Mouse (Mus musculus) forebrain, embryonic 12.5 days (tissue): ENCODE measurements around the gene Gm42420. TPM values are rescaled to one million over a fixed set of nuclear protein-coding genes. Genes with fewer than 3 reads are reported as not detected.

Experiments used
- ATAC-seq: fragments of 200-750 bp; cut with Nextera tagmentation; 2 replicates; pipeline ENCODE4 v1.8.0; 2017; ENCODE audit warnings: moderate TSS enrichment; ENCODE audit not compliant: low FRiP score
- H3K27ac ChIP-seq: fragments of 300-500 bp; sonication (generic); 2 replicates; pipeline ENCODE4 v1.5.1; 2016; ENCODE audit warnings: mild to moderate bottlenecking
- H3K27me3 ChIP-seq: fragments of 300-500 bp; sonication (generic); 2 replicates; pipeline ENCODE4 v1.6.1; 2016; ENCODE audit warnings: mild to moderate bottlenecking
- H3K36me3 ChIP-seq: fragments of 300-500 bp; sonication (generic); replicated peaks from 2 replicates; pipeline ENCODE4 v1.6.1; 2016; ENCODE audit warnings: mild to moderate bottlenecking
- H3K4me1 ChIP-seq: fragments of 300-500 bp; sonication (generic); 2 replicates; pipeline ENCODE4 v1.6.1; 2016
- H3K4me2 ChIP-seq: fragments of 300-500 bp; sonication (generic); 2 replicates; pipeline ENCODE4 v1.6.1; 2016; ENCODE audit warnings: mild to moderate bottlenecking, moderate library complexity
- H3K4me3 ChIP-seq: fragments of 300-500 bp; sonication (generic); replicated peaks from 2 replicates; pipeline ENCODE4 v1.5.1; 2016; ENCODE audit warnings: mild to moderate bottlenecking
- H3K9ac ChIP-seq: fragments of 300-500 bp; sonication (generic); 2 replicates; pipeline ENCODE4 v1.6.1; 2016; ENCODE audit warnings: mild to moderate bottlenecking
- H3K9me3 ChIP-seq: fragments of 300-500 bp; sonication (generic); 2 replicates; pipeline ENCODE4 v1.6.1; 2016
- WGBS: fragments of 180-500 bp; shearing (Covaris S2); methylation state at CpG from one replicate; pipeline ENCODE4 v1.1.7; 2016; 5-methylcytosine and 5-hydroxymethylcytosine counted together
- polyA plus RNA-seq: library from polyadenylated mRNA; unstranded; fragments of >200 nt; fragmentation: Nextera tagmentation; extraction: Ambion mirVana; gene quantifications from 2 replicates; pipeline ENCODE4 v1.2.1, GENCODE M21; 2016

The Gm42420 gene
- polyA plus RNA-seq, 1 experiment from 2014 or later: 1.7 TPM

DNA sequence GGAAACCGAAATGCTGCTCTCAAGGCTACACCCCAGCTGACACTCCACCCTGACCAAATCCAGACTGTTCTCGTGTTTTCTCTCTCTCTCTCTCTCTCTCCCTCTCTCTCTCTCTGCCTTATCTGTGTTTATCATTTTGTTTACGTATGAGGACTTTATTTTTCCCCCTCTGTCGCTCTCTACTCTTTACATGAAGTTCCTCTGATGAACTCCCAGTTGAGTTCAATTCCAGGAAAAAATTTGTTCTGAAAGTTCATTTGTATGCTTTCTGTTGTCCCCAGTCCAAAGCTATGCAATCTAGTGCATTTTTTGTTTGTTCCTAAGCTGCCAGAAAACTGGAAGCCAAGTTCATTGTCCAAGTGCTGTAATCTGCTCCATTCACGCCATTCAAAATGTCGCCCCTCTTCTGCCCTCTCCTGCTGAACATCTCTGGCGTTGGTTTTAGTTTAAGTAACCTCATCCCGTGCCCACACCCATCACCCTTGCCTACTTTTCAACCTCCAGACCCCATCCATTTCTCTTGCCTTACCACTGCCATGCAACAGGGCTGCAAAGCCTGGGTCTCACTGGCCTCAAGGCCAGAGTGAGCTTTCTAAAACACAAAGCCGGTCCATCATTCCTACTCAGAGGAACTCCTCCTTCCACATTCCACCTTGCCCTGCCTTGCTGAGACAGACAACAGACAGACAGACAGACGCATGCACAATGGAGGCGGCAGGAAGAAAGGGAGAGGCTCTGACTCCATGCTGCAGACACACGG lies 30.5 kb upstream of the Gm42420 start:
- peaks cover 15% of the 10 kb centered on the region for H3K36me3 ChIP-seq
- H3K9ac ChIP-seq: peak overlapping the region; percentile 4; the same call in 1 of the 2 replicates
- H3K4me2 ChIP-seq: peak overlapping the region; percentile 69
- H3K4me3 ChIP-seq: peak overlapping the region; percentile 91; the same call in 1 of the 2 replicates
- no peak for ATAC-seq
- 63% methylated on average over 11 of the region's 12 CpGs for WGBS
- no peak overlapping the region for H3K27ac ChIP-seq
- no peaks in the 10 kb centered on the region for H3K27me3 ChIP-seq
- H3K9me3 ChIP-seq: no peaks in the 10 kb centered on the region
- peaks cover 60% of the 10 kb centered on the region for H3K4me1 ChIP-seq

DNA sequence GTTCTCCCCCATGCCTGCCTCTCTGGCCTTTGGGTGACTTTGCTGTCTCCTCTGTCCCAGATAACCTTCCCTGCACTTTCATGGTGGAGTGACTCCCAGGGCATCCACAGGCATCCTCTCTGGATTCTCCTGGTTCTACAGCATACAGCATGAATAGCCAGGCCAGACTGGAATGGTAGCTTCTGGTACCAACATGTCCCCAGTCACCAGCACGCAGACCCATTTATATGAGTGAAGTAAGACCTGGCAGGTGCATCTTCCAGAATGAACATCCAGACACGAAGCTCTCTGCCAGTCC lies 30.0 kb upstream of the Gm42420 start:
- no peak for ATAC-seq
- Histone ChIP-seq H3K27ac (no peak overlapping the region), H3K4me2 (peak overlapping the region; percentile 69), H3K27me3 (no peaks in the 10 kb centered on the region), H3K36me3 (peaks cover 15% of the 10 kb centered on the region), H3K4me1 (peaks cover 60% of the 10 kb centered on the region), H3K9me3 (no peaks in the 10 kb centered on the region), H3K9ac (peak overlapping the region; percentile 4; the same call in 1 of the 2 replicates), H3K4me3 (peak overlapping the region; percentile 91; the same call in 1 of the 2 replicates)
- WGBS: 84% methylated on average over 2 of the region's 2 CpGs

DNA sequence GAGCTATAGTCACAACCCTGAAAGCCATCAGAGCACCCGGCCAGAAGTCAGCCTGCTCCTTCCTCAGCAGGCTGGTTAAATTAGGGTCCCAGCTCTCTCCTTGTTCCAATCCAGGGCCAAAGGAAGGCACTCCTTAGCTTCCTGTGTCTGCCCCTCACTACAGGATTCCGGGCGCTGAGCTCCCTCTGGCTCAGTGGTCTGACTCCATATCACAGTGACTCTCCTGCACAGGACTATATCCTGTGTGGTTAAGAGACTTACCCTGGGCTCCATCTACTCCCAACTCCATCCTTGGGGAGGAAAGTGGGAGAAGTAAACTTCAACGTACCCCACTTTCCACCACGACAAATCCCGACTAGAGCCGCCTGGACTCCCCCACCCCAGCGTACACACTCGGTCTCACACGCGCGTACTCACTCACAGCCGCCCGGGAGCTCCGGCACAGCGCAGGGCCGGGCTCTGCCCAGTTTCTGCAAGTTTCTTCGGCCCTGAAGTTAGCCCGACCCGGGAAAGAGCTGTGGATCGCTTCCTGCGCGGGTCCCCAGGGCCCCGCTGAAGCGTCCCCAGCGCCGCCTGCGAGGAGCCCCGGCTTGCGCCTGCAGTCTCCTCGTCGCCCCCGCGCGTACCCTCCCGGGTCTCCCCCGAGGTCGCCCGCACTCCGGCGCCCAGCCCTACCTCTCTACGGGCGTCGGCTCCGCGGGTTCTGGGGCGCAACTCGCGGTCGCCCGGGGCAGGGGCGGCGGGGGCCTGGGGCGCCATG lies 28.5 kb upstream of the Gm42420 start:
- Histone ChIP-seq H3K4me1 (peaks cover 58% of the 10 kb centered on the region), H3K36me3 (peaks cover 6% of the 10 kb centered on the region), H3K9me3 (no peaks in the 10 kb centered on the region), H3K9ac (peak overlapping the region; percentile 96), H3K4me2 (peak overlapping the region; percentile 69), H3K27ac (peak overlapping the region; percentile 95), H3K27me3 (no peaks in the 10 kb centered on the region), H3K4me3 (peak overlapping the region; percentile 91)
- ATAC-seq: peak; percentile 70
- under 1% methylated on average over 33 of the region's 54 CpGs for WGBS

DNA sequence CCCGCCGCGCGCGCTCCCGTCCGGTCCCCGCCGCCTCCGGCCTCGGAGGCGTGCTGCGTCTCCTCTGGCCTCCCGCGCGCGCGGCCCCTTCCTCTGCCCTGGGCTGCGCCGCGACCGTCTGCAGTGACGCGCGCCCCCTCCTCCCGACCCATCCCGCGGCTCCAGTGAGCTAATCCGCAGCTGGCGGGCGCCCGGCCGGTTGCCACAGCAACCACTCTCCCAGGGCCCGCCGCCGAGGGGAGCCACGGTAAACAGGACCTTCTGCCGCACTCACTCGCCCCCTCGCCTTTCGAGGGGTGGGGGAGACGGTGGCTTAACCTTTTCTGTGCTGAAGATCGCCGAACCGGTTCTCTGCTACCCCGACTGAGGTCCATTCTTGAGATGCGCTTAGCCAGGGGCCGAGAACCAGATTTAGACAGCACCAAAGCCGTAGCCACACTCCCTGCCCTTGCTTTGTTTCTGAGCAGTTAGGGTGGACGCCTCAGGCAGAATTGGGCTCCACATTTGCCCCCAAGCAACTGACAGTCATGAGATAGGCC lies 27.8 kb upstream of the Gm42420 start, which contains the start of gene Dennd2a:
Dennd2a (minus strand) TSS at position 145 of the 539 bp plus-strand sequence.
- WGBS: 0% methylated on average over 35 of the region's 50 CpGs
- Histone ChIP-seq H3K36me3 (peaks cover 6% of the 10 kb centered on the region; the same call in 1 of the 2 replicates), H3K9me3 (no peaks in the 10 kb centered on the region), H3K27me3 (no peaks in the 10 kb centered on the region), H3K4me3 (peak within 1 kb of the TSS; percentile 91), H3K27ac (peak within 1 kb of the TSS; percentile 95), H3K9ac (peak within 1 kb of the TSS; percentile 96), H3K4me2 (peak within 1 kb of the TSS; percentile 69), H3K4me1 (peaks cover 53% of the 10 kb centered on the region)
- peak; percentile 96 for ATAC-seq

DNA sequence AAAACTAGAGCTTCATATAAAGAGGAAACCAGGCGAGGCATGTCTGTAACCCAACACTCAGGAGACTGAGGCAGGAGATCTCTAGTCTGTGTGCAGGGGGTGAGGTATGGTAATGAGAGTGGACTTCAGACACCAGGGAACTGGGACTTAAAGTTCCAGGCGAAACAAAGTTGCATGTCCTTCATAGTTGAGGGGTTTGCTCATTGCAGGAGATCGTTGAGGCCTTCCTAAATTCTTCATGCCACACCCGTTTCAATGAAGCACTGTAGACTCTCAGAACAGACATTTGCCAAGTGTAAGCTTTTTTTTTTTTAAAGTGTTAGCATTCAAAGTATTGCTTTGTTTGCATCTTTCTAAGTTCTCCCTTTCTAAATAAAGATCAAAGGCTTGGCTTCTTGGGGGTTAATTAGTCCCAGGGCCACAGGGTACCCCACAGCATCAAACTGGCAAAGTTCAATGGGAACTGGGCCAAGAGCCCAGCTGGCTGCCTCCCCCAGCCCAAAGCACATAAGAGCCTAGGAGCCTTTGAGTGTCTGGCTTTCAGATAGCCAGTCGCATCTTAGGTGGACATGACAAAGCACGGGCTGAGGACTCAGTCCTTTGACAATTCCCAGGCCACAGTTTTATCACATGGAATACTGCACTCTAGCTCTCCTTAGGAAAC lies 26.1 kb upstream of the Gm42420 start:
- peak overlapping the region; percentile 2; the same call in 1 of the 2 replicates for H3K27ac ChIP-seq
- peaks cover 45% of the 10 kb centered on the region for H3K4me1 ChIP-seq
- no peak for ATAC-seq
- 41% methylated on average over 6 of the region's 6 CpGs for WGBS
- H3K9ac ChIP-seq: no peak overlapping the region
- H3K36me3 ChIP-seq: no peaks in the 10 kb centered on the region
- H3K27me3 ChIP-seq: no peaks in the 10 kb centered on the region
- no peak overlapping the region for H3K4me2 ChIP-seq
- no peaks in the 10 kb centered on the region for H3K9me3 ChIP-seq
- no peak overlapping the region for H3K4me3 ChIP-seq

DNA sequence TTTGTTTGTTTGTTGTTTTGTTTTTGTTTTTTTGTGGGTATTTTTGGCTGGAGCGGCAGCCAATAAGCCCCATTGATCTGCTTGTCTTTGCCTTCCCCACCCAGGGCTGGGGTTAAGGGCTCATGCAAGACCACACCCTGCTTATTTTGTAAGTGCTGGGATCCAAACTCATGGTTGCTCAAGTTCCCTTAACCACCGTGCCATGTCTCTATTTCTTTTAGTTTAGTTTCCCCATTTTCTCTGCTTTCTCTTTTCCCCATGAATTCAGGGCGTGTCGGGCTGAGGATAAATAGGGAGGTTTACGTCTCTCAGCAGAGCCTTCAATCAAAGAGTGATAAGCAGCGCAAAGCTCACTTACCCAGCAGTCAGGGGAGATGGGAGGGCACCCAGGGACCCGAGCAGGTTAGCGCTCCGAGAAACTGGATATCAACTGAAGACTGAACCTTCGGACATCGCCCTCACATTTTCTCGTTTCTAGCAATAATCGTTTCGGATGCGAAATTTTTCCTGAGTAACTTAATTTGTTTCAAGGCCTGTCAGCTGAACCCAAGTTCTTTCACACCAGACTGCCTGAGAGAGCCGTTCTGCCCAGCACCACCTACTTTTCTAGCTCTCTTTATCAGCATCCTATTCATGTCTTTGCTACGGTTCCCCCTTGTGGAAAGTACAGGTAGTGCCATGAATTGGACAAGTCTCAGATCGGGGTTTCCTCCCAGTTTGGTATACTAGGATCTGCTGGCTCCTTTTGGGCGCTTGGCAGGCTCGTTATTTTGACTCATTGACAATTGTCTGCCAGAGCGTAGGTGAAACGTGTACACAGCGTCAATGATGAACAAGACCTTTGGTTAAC lies 23.2 kb upstream of the Gm42420 start:
- ATAC-seq: no peak; the same call in 1 of the 2 replicates
- Histone ChIP-seq H3K4me2 (peak overlapping the region; percentile 2), H3K27ac (no peak overlapping the region)

DNA sequence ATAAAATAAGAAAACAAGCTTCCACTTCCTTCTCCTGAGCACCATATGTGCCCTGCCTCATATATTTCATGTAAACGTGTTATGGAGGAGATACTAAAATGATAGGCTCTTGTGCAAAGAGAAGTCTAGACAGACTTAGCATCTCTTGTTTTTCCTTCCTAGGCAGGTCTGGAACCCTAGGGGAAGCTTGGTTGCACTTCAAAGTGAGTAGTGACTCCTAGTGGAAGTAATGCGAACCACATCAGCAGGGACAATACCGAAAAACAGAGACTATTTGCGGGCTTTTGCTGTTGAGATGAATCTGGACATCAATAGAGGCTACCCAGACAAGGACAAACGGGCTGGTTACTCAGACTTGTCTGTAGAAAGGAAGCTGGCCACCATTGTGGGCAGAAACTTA lies 18.0 kb upstream of the Gm42420 start:
- H3K9ac ChIP-seq: no peak overlapping the region
- no peaks in the 10 kb centered on the region for H3K36me3 ChIP-seq
- 0 out of 2 replicates have a peak, but pooled peaks cover 2% of the 10 kb centered on the region for H3K27me3 ChIP-seq
- H3K4me3 ChIP-seq: no peak overlapping the region
- H3K27ac ChIP-seq: no peak overlapping the region
- ATAC-seq: no peak
- H3K4me1 ChIP-seq: no peaks in the 10 kb centered on the region
- H3K9me3 ChIP-seq: no peaks in the 10 kb centered on the region
- 14% methylated on average over 5 of the region's 5 CpGs for WGBS
- no peak overlapping the region for H3K4me2 ChIP-seq

More for the DNA sequence above, 23.2 kb upstream of the Gm42420 start:
- Histone ChIP-seq H3K27me3 (no peaks in the 10 kb centered on the region), H3K4me1 (peaks cover 21% of the 10 kb centered on the region), H3K9me3 (no peaks in the 10 kb centered on the region), H3K36me3 (no peaks in the 10 kb centered on the region), H3K4me3 (no peak overlapping the region), H3K9ac (no peak overlapping the region)
- 21% methylated on average over 23 of the region's 23 CpGs for WGBS

DNA sequence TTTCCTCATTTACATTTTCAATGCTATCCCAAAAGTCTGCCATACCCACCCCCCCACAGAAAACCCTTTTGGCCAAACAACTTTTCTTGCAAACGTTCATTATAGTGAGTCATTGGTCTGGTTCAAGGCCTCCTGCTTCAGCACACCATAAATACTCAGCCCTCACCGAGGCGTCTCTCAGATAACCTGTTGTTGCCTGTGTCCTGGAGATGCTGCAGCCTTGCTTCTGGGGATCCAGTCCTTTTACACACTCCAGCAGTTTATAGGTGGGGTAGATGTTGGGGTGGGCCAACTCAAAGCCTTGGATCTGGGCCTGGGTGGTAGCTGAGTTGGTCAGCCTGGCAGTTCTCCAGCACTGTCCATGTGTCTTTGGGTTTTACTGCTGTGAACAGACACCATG lies 15.1 kb upstream of the Gm42420 start:
- ATAC-seq: no peak
- no peak overlapping the region for H3K4me2 ChIP-seq
- H3K4me3 ChIP-seq: no peak overlapping the region
- 0 out of 2 replicates have a peak, but pooled peaks cover 2% of the 10 kb centered on the region for H3K27me3 ChIP-seq
- no peak overlapping the region for H3K27ac ChIP-seq
- H3K9me3 ChIP-seq: no peaks in the 10 kb centered on the region
- WGBS: 82% methylated on average over 3 of the region's 3 CpGs
- no peak overlapping the region for H3K9ac ChIP-seq
- H3K36me3 ChIP-seq: no peaks in the 10 kb centered on the region
- H3K4me1 ChIP-seq: peaks cover 13% of the 10 kb centered on the region

DNA sequence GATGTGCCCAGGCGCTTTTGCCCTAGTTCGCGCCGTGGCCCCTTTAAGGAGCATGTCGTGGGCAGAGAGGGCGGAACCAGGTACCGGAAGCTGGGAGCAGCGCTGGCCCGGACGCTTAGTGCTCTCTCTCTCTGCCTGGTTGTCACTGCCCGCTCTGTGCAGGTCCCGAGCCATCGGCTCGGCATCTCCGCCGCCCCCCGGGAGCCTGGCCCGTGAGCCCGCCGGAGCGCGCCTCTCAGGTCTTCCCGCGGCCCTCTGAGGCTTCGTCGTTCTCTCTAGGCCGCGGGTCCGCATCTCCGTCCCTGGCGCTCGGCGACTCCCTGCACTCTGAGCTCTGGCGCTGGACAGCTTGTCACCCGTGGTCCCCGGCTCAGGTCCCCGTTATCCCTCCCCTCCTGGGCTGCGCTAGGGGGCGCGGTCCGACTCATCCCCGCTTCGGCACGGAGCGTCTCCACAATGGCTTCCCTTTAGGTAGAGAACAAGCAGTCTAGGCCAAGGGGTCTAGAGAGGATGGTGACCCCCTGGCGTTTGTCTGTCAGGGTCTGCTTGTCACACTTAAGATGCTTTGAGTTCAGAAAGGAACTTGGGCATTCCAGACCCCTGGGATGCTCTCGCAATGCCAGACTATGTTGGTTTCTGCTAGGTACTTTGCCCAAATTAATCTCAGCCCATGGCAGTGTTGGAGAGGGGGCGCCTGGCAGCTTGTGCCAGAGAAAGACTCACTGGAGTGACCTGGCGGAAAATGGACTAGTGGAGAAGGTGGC lies 11.6 kb upstream of the Gm42420 start, which contains the start of gene Adck2:
Adck2 (plus strand) TSS at position 83 of the 764 bp plus-strand sequence.
- H3K27ac ChIP-seq: peak within 1 kb of the TSS; percentile 95
- ATAC-seq: peak; percentile 97
- H3K36me3 ChIP-seq: peaks cover 8% of the 10 kb centered on the region
- WGBS: under 1% methylated on average over 46 of the region's 49 CpGs
- H3K27me3 ChIP-seq: no peaks in the 10 kb centered on the region
- H3K4me1 ChIP-seq: peaks cover 13% of the 10 kb centered on the region
- peak within 1 kb of the TSS; percentile 75 for H3K9ac ChIP-seq
- H3K9me3 ChIP-seq: no peaks in the 10 kb centered on the region
- H3K4me2 ChIP-seq: peak within 1 kb of the TSS; percentile 80
- H3K4me3 ChIP-seq: peak within 1 kb of the TSS; percentile 77

DNA sequence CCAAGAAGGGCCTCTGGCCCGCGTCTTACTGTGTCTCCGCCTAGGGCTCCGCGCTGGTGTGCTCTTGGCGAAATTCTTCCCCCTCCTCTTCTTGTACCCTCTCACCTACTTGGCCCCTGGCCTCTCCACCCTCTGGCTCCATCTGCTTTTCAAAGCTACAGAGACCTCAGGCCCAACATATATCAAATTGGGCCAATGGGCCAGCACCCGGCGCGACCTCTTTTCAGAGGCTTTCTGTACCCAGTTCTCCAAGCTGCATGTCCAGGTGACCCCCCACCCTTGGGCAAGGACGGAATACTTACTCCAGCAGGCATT lies 11.0 kb upstream of the Gm42420 start:
- Histone ChIP-seq H3K36me3 (peaks cover 13% of the 10 kb centered on the region), H3K4me1 (peaks cover 13% of the 10 kb centered on the region), H3K27me3 (no peaks in the 10 kb centered on the region), H3K4me2 (peak overlapping the region; percentile 80), H3K4me3 (peak overlapping the region; percentile 77), H3K9me3 (no peaks in the 10 kb centered on the region), H3K27ac (peak overlapping the region; percentile 95), H3K9ac (peak overlapping the region; percentile 75)
- WGBS: 17% methylated on average over 10 of the region's 10 CpGs
- ATAC-seq: no peak

DNA sequence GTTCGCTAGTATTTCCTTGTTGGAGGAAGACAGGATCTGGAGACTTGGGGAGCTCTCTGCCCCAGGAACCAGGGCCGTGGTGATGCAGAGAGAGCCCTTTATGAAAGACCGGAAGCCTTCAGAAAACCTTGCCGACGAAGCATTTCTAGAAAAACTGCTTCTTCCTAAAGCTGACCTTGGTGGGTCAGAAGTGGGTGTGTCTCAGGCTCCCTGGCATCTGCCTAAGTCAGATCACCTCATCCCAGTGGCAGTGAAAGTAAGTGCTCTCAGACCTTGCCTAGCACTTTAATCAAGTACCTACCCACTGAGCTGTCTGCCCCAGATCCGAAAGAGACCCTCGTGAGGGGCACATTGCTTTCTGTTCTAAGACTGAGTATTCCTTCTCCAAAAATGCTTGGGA lies 10.6 kb upstream of the Gm42420 start:
- 74% methylated on average over 7 of the region's 7 CpGs for WGBS
- H3K36me3 ChIP-seq: peaks cover 17% of the 10 kb centered on the region
- no peaks in the 10 kb centered on the region for H3K27me3 ChIP-seq
- no peaks in the 10 kb centered on the region for H3K9me3 ChIP-seq
- peak overlapping the region; percentile 77 for H3K4me3 ChIP-seq
- peaks cover 13% of the 10 kb centered on the region for H3K4me1 ChIP-seq
- H3K4me2 ChIP-seq: peak overlapping the region; percentile 80
- peak overlapping the region; percentile 95; the same call in 1 of the 2 replicates for H3K27ac ChIP-seq
- ATAC-seq: no peak
- peak overlapping the region; percentile 75 for H3K9ac ChIP-seq
